Mouse (Mus musculus) midbrain, embryonic 11.5 days (tissue): Measurements from ENCODE around the gene Patj. TPM values are rescaled to one million over a fixed set of nuclear protein-coding genes. Genes with fewer than 3 reads are reported as not detected.
"Not testable (repeated sequence)": the region's sequence is repeated elsewhere in the genome, so short reads cannot be mapped to it uniquely, and the experiment has no call there.

Source experiments
- ATAC-seq: fragments of 200-750 bp; cut with Nextera tagmentation; 2 replicates; pipeline ENCODE4 v1.8.0; 2017; ENCODE audit warnings: moderate TSS enrichment, moderate library complexity; ENCODE audit not compliant: low FRiP score
- DNase-seq: peaks from one replicate; pipeline ENCODE4 v3.0.0; 2015; ENCODE audit warnings: low spot score; ENCODE audit errors: missing footprints
- H3K27ac ChIP-seq: fragments of 300-500 bp; sonication (generic); 2 replicates; pipeline ENCODE4 v1.5.1; 2014; ENCODE audit warnings: low read depth, low read length
- H3K27me3 ChIP-seq: fragments of 300-500 bp; sonication (generic); 2 replicates; pipeline ENCODE4 v1.6.1; 2014; ENCODE audit warnings: mild to moderate bottlenecking, low read length, moderate library complexity, mixed read lengths; ENCODE audit not compliant: control insufficient read depth, insufficient read depth
- H3K36me3 ChIP-seq: fragments of 300-500 bp; sonication (generic); 2 replicates; pipeline ENCODE4 v1.6.1; 2014; ENCODE audit warnings: mild to moderate bottlenecking, low read length, moderate library complexity, mixed read lengths; ENCODE audit not compliant: control insufficient read depth, insufficient read depth
- H3K4me1 ChIP-seq: fragments of 300-500 bp; sonication (generic); 2 replicates; pipeline ENCODE4 v1.6.1; 2014; ENCODE audit warnings: low read length; ENCODE audit not compliant: control insufficient read depth, insufficient read depth
- H3K4me2 ChIP-seq: fragments of 300-500 bp; sonication (generic); 2 replicates; pipeline ENCODE4 v1.6.1; 2014; ENCODE audit warnings: mild to moderate bottlenecking, moderate library complexity
- H3K4me3 ChIP-seq: fragments of 300-500 bp; sonication (generic); 2 replicates; pipeline ENCODE4 v1.5.1; 2014; ENCODE audit warnings: low read depth, low read length
- H3K9ac ChIP-seq: fragments of 300-500 bp; sonication (generic); 2 replicates; pipeline ENCODE4 v1.6.1; 2014; ENCODE audit warnings: low read length
- H3K9me3 ChIP-seq: fragments of 300-500 bp; sonication (generic); 2 replicates; pipeline ENCODE4 v1.6.1; 2016; ENCODE audit warnings: low read length; ENCODE audit not compliant: control insufficient read depth
- WGBS: fragments of 180-500 bp; shearing (Covaris S2); extraction: QIAGEN DNeasy Blood & Tissue Kit; methylation state at CpG from one replicate; pipeline ENCODE4 v1.1.7; 2014; 5-methylcytosine and 5-hydroxymethylcytosine counted together
- polyA plus RNA-seq: library from polyadenylated mRNA; unstranded; fragments of >200 nt; fragmentation: Nextera tagmentation; extraction: Ambion mirVana; gene quantifications from 2 replicates; pipeline ENCODE4 v1.2.1, GENCODE M21; 2014

Gene Patj
- polyA plus RNA-seq, 1 experiment from 2014 or later: 7.4 TPM

GRCm38 (mm10) chr4:98629217-98629616 is 233.6 kb downstream of the Patj start:
- H3K36me3 ChIP-seq, ATAC-seq, H3K27me3 ChIP-seq, DNase-seq, H3K9ac ChIP-seq, H3K4me1 ChIP-seq, H3K4me3 ChIP-seq, H3K4me2 ChIP-seq, H3K27ac ChIP-seq, H3K9me3 ChIP-seq: not testable (repeated sequence)

GRCm38 (mm10) chr4:98635140-98635837 is 239.7 kb downstream of the Patj start:
- H3K9me3 ChIP-seq: no peaks in the 10 kb centered on the region; the same call in 1 of the 2 replicates
- ATAC-seq (no peak), DNase-seq (peak; percentile 68)
- 92% methylated on average over 18 of the region's 18 CpGs for WGBS
- no peak overlapping the region for H3K4me3 ChIP-seq
- H3K4me2 ChIP-seq: no peak overlapping the region
- H3K27me3 ChIP-seq: no peaks in the 10 kb centered on the region
- no peak overlapping the region for H3K27ac ChIP-seq
- no peaks in the 10 kb centered on the region for H3K36me3 ChIP-seq
- no peaks in the 10 kb centered on the region for H3K4me1 ChIP-seq
- H3K9ac ChIP-seq: no peak overlapping the region

GRCm38 (mm10) chr4:98638731-98639130 is 243.1 kb downstream of the Patj start:
- 89% methylated on average over 8 of the region's 8 CpGs for WGBS
- ATAC-seq: no peak

GRCm38 (mm10) chr4:98653650-98654049 is 258.1 kb downstream of the Patj start:
- H3K4me2 ChIP-seq: no peak overlapping the region
- H3K36me3 ChIP-seq: no peaks in the 10 kb centered on the region
- 76% methylated on average over 7 of the region's 7 CpGs for WGBS
- no peaks in the 10 kb centered on the region for H3K4me1 ChIP-seq
- ATAC-seq: no peak
- no peak overlapping the region for H3K4me3 ChIP-seq
- H3K27me3 ChIP-seq: no peaks in the 10 kb centered on the region
- no peak overlapping the region for H3K27ac ChIP-seq
- DNase-seq: no peak
- H3K9ac ChIP-seq: no peak overlapping the region
- no peaks in the 10 kb centered on the region for H3K9me3 ChIP-seq

More at GRCm38 (mm10) chr4:98638731-98639130, 243.1 kb downstream of the Patj start:
- H3K27me3 ChIP-seq: no peaks in the 10 kb centered on the region
- H3K4me3 ChIP-seq: no peak overlapping the region
- H3K9me3 ChIP-seq: no peaks in the 10 kb centered on the region; the same call in 1 of the 2 replicates
- H3K4me1 ChIP-seq: no peaks in the 10 kb centered on the region
- H3K36me3 ChIP-seq: no peaks in the 10 kb centered on the region
- no peak overlapping the region for H3K4me2 ChIP-seq
- H3K27ac ChIP-seq: no peak overlapping the region
- no peak for DNase-seq
- H3K9ac ChIP-seq: no peak overlapping the region

GRCm38 (mm10) chr4:98654419-98654821 is 258.8 kb downstream of the Patj start:
- WGBS: 90% methylated on average over 2 of the region's 2 CpGs
- H3K27ac ChIP-seq: no peak overlapping the region
- no peaks in the 10 kb centered on the region for H3K9me3 ChIP-seq
- H3K36me3 ChIP-seq: no peaks in the 10 kb centered on the region
- no peak overlapping the region for H3K4me2 ChIP-seq
- H3K27me3 ChIP-seq: no peaks in the 10 kb centered on the region
- H3K9ac ChIP-seq: no peak overlapping the region
- no peak overlapping the region for H3K4me3 ChIP-seq
- no peaks in the 10 kb centered on the region for H3K4me1 ChIP-seq
- DNase-seq (no peak), ATAC-seq (no peak)

- Histone ChIP-seq H3K36me3 (no peaks in the 10 kb centered on the region), H3K27ac (no peak overlapping the region), H3K4me3 (no peak overlapping the region), H3K4me2 (no peak overlapping the region), H3K27me3 (no peaks in the 10 kb centered on the region), H3K9me3 (no peaks in the 10 kb centered on the region), H3K4me1 (no peaks in the 10 kb centered on the region), H3K9ac (no peak overlapping the region)
- WGBS: 98% methylated on average over 1 of the region's 1 CpGs
- DNase-seq: no peak
- ATAC-seq: no peak
These were observed 261.2 kb downstream of the Patj start for GRCm38 (mm10) chr4:98656759-98657158.

- H3K36me3 ChIP-seq: no peaks in the 10 kb centered on the region
- H3K4me1 ChIP-seq: no peaks in the 10 kb centered on the region
- peaks cover 6% of the 10 kb centered on the region; the same call in 1 of the 2 replicates for H3K9me3 ChIP-seq
- ATAC-seq: no peak
- H3K9ac ChIP-seq: no peak overlapping the region
- DNase-seq: no peak
- H3K4me3 ChIP-seq: no peak overlapping the region
- H3K27ac ChIP-seq: no peak overlapping the region
- H3K27me3 ChIP-seq: no peaks in the 10 kb centered on the region
- WGBS: 74% methylated on average over 2 of the region's 2 CpGs
- no peak overlapping the region for H3K4me2 ChIP-seq
These were observed 263.4 kb downstream of the Patj start for GRCm38 (mm10) chr4:98659032-98659431.

- H3K27ac ChIP-seq: no peak overlapping the region
- no peaks in the 10 kb centered on the region for H3K4me1 ChIP-seq
- peaks cover 6% of the 10 kb centered on the region; the same call in 1 of the 2 replicates for H3K9me3 ChIP-seq
- no peaks in the 10 kb centered on the region for H3K27me3 ChIP-seq
- 90% methylated on average over 2 of the region's 2 CpGs for WGBS
- ATAC-seq: no peak
- H3K36me3 ChIP-seq: no peaks in the 10 kb centered on the region
- H3K4me3 ChIP-seq: no peak overlapping the region
- DNase-seq: no peak
- H3K9ac ChIP-seq: no peak overlapping the region
- H3K4me2 ChIP-seq: no peak overlapping the region
These were observed 264.9 kb downstream of the Patj start for GRCm38 (mm10) chr4:98660534-98660933.

GRCm38 (mm10) chr4:98665884-98666283 is 270.3 kb downstream of the Patj start:
- Histone ChIP-seq H3K27me3 (no peaks in the 10 kb centered on the region), H3K36me3 (no peaks in the 10 kb centered on the region), H3K9ac (no peak overlapping the region), H3K4me2 (no peak overlapping the region), H3K4me1 (no peaks in the 10 kb centered on the region), H3K4me3 (no peak overlapping the region), H3K9me3 (peaks cover 6% of the 10 kb centered on the region; the same call in 1 of the 2 replicates), H3K27ac (no peak overlapping the region)
- DNase-seq (no peak), ATAC-seq (no peak)
- WGBS: 94% methylated on average over 7 of the region's 7 CpGs
